Mouse (Mus musculus): ENCODE measurements around the gene Sox15. TPM values are rescaled to one million over a fixed set of nuclear protein-coding genes. Genes with fewer than 3 reads are reported as not detected.

The Sox15 gene
- polyA plus RNA-seq, 1 experiment from 2014 or later, result not detected

- peaks cover 42% of the 10 kb centered on the region for H3K36me3 ChIP-seq (ENCODE audit: control insufficient read depth, insufficient read depth, low read length)
- H3K9me3 ChIP-seq (replicated peaks; ENCODE audit: control insufficient read depth, low read length), result no peaks in the 10 kb centered on the region
- ATAC-seq (replicated peaks; ENCODE audit: insufficient number of reproducible peaks, low FRiP score, low TSS enrichment), result no peak
- H3K9ac ChIP-seq (ENCODE audit: low read depth, low read length), result no peak overlapping the region
- 74% methylated on average over 5 of the region's 5 CpGs for WGBS (ENCODE audit: insufficient replicate concordance)
- peaks cover 25% of the 10 kb centered on the region for H3K4me1 ChIP-seq (ENCODE audit: control insufficient read depth, insufficient read depth, low read length)
- no peak overlapping the region for H3K4me3 ChIP-seq (ENCODE audit: low read depth, low read length)
- no peak overlapping the region for H3K27ac ChIP-seq (ENCODE audit: low read depth, low read length)
- H3K27me3 ChIP-seq (ENCODE audit: control insufficient read depth, insufficient read depth, low read length), result no peaks in the 10 kb centered on the region
- H3K4me2 ChIP-seq, result no peak overlapping the region
These were observed 946 bp downstream of the Sox15 start for GRCm38 (mm10) chr11:69656065-69656455.

GRCm38 (mm10) chr11:69656617-69657461 is 1.7 kb downstream of the Sox15 start:
- 63% methylated on average over 10 of the region's 10 CpGs for WGBS (ENCODE audit: insufficient replicate concordance)
- Histone ChIP-seq H3K27ac (ENCODE audit: low read depth, low read length) (no peak overlapping the region), H3K9ac (ENCODE audit: low read depth, low read length) (0 out of 2 replicates have a peak overlapping the region, but pooled peaks have one; percentile 6)

GRCm38 (mm10) chr11:69657462-69657881 is 2.4 kb downstream of the Sox15 start:
- 86% methylated on average over 15 of the region's 15 CpGs for WGBS (ENCODE audit: insufficient replicate concordance)
- H3K9me3 ChIP-seq (replicated peaks; ENCODE audit: control insufficient read depth, low read length), result no peaks in the 10 kb centered on the region
- H3K4me1 ChIP-seq (ENCODE audit: control insufficient read depth, insufficient read depth, low read length), result peaks cover 30% of the 10 kb centered on the region
- no peak overlapping the region for H3K4me3 ChIP-seq (ENCODE audit: low read depth, low read length)
- H3K4me2 ChIP-seq, result no peak overlapping the region
- ATAC-seq (replicated peaks; ENCODE audit: insufficient number of reproducible peaks, low FRiP score, low TSS enrichment), result no peak
- no peak overlapping the region for H3K27ac ChIP-seq (ENCODE audit: low read depth, low read length)
- no peak overlapping the region for H3K9ac ChIP-seq (ENCODE audit: low read depth, low read length)
- peaks cover 30% of the 10 kb centered on the region for H3K36me3 ChIP-seq (ENCODE audit: control insufficient read depth, insufficient read depth, low read length)
- no peaks in the 10 kb centered on the region for H3K27me3 ChIP-seq (ENCODE audit: control insufficient read depth, insufficient read depth, low read length)

More at GRCm38 (mm10) chr11:69656617-69657461, 1.7 kb downstream of the Sox15 start:
- Histone ChIP-seq H3K9me3 (replicated peaks; ENCODE audit: control insufficient read depth, low read length) (no peaks in the 10 kb centered on the region), H3K27me3 (ENCODE audit: control insufficient read depth, insufficient read depth, low read length) (no peaks in the 10 kb centered on the region), H3K4me2 (no peak overlapping the region; the same call in 1 of the 2 replicates), H3K4me3 (ENCODE audit: low read depth, low read length) (no peak overlapping the region), H3K4me1 (ENCODE audit: control insufficient read depth, insufficient read depth, low read length) (peaks cover 30% of the 10 kb centered on the region), H3K36me3 (ENCODE audit: control insufficient read depth, insufficient read depth, low read length) (peaks cover 35% of the 10 kb centered on the region)
- ATAC-seq (replicated peaks; ENCODE audit: insufficient number of reproducible peaks, low FRiP score, low TSS enrichment), result no peak

GRCm38 (mm10) chr11:69661221-69661881 is 6.2 kb downstream of the Sox15 start:
- Histone ChIP-seq H3K27ac (ENCODE audit: low read depth, low read length) (peak overlapping the region; percentile 97), H3K27me3 (ENCODE audit: control insufficient read depth, insufficient read depth, low read length) (no peaks in the 10 kb centered on the region), H3K36me3 (ENCODE audit: control insufficient read depth, insufficient read depth, low read length) (peaks cover 25% of the 10 kb centered on the region), H3K4me2 (peak overlapping the region; percentile 76), H3K4me1 (ENCODE audit: control insufficient read depth, insufficient read depth, low read length) (peaks cover 24% of the 10 kb centered on the region), H3K9me3 (replicated peaks; ENCODE audit: control insufficient read depth, low read length) (no peaks in the 10 kb centered on the region), H3K9ac (ENCODE audit: low read depth, low read length) (peak overlapping the region; percentile 81), H3K4me3 (ENCODE audit: low read depth, low read length) (peak overlapping the region; percentile 56)
- no peak for ATAC-seq (replicated peaks; ENCODE audit: insufficient number of reproducible peaks, low FRiP score, low TSS enrichment)
- WGBS (ENCODE audit: insufficient replicate concordance), result 69% methylated on average over 3 of the region's 3 CpGs

- Histone ChIP-seq H3K4me2 (peak within 1 kb of the TSS; percentile 76), H3K4me3 (ENCODE audit: low read depth, low read length) (peak within 1 kb of the TSS; percentile 56), H3K36me3 (ENCODE audit: control insufficient read depth, insufficient read depth, low read length) (peaks cover 19% of the 10 kb centered on the region; the same call in 1 of the 2 replicates), H3K4me1 (ENCODE audit: control insufficient read depth, insufficient read depth, low read length) (peaks cover 20% of the 10 kb centered on the region), H3K9me3 (replicated peaks; ENCODE audit: control insufficient read depth, low read length) (no peaks in the 10 kb centered on the region), H3K27ac (ENCODE audit: low read depth, low read length) (peak within 1 kb of the TSS; percentile 97), H3K27me3 (ENCODE audit: control insufficient read depth, insufficient read depth, low read length) (no peaks in the 10 kb centered on the region), H3K9ac (ENCODE audit: low read depth, low read length) (peak within 1 kb of the TSS; percentile 81)
- WGBS (ENCODE audit: insufficient replicate concordance), result under 1% methylated on average over 48 of the region's 48 CpGs
- ATAC-seq (replicated peaks; ENCODE audit: insufficient number of reproducible peaks, low FRiP score, low TSS enrichment), result peak; percentile 90
These were observed 7.3 kb downstream of the Sox15 start, which contains the start of gene Mpdu1 for GRCm38 (mm10) chr11:69662213-69662966. TSS of gene Mpdu1 (minus strand) at chr11:69662642.

GRCm38 (mm10) chr11:69662967-69663671 is 8.0 kb downstream of the Sox15 start:
- Histone ChIP-seq H3K27me3 (ENCODE audit: control insufficient read depth, insufficient read depth, low read length) (no peaks in the 10 kb centered on the region), H3K36me3 (ENCODE audit: control insufficient read depth, insufficient read depth, low read length) (peaks cover 21% of the 10 kb centered on the region)
- ATAC-seq (replicated peaks; ENCODE audit: insufficient number of reproducible peaks, low FRiP score, low TSS enrichment), result no peak

GRCm38 (mm10) chr11:69663795-69664194 is 8.7 kb downstream of the Sox15 start:
- Histone ChIP-seq H3K4me1 (ENCODE audit: control insufficient read depth, insufficient read depth, low read length) (peaks cover 20% of the 10 kb centered on the region), H3K4me3 (ENCODE audit: low read depth, low read length) (0 out of 2 replicates have a peak overlapping the region, but pooled peaks have one; percentile 12), H3K4me2 (peak overlapping the region; percentile 76; the same call in 1 of the 2 replicates), H3K9ac (ENCODE audit: low read depth, low read length) (no peak overlapping the region), H3K27me3 (ENCODE audit: control insufficient read depth, insufficient read depth, low read length) (no peaks in the 10 kb centered on the region), H3K36me3 (ENCODE audit: control insufficient read depth, insufficient read depth, low read length) (peaks cover 21% of the 10 kb centered on the region), H3K27ac (ENCODE audit: low read depth, low read length) (no peak overlapping the region; the same call in 1 of the 2 replicates), H3K9me3 (replicated peaks; ENCODE audit: control insufficient read depth, low read length) (no peaks in the 10 kb centered on the region)
- WGBS (ENCODE audit: insufficient replicate concordance), result 85% methylated on average over 6 of the region's 6 CpGs
- ATAC-seq (replicated peaks; ENCODE audit: insufficient number of reproducible peaks, low FRiP score, low TSS enrichment), result no peak

More at GRCm38 (mm10) chr11:69662967-69663671, 8.0 kb downstream of the Sox15 start:
- Histone ChIP-seq H3K4me1 (ENCODE audit: control insufficient read depth, insufficient read depth, low read length) (peaks cover 20% of the 10 kb centered on the region), H3K27ac (ENCODE audit: low read depth, low read length) (peak overlapping the region; percentile 97), H3K4me3 (ENCODE audit: low read depth, low read length) (peak overlapping the region; percentile 56), H3K9ac (ENCODE audit: low read depth, low read length) (peak overlapping the region; percentile 81), H3K9me3 (replicated peaks; ENCODE audit: control insufficient read depth, low read length) (no peaks in the 10 kb centered on the region), H3K4me2 (peak overlapping the region; percentile 76)
- 63% methylated on average over 13 of the region's 13 CpGs for WGBS (ENCODE audit: insufficient replicate concordance)

Measured in heart, embryonic 11.5 days (tissue).